Mouse (Mus musculus): ENCODE measurements at regions not wholly inside any gene's neighbourhood (a gene's known extent, or its start where the extent isn't known, plus 50 kb on each side); places are given as distances from the start of the nearest gene placed in this dataset.

DNA sequence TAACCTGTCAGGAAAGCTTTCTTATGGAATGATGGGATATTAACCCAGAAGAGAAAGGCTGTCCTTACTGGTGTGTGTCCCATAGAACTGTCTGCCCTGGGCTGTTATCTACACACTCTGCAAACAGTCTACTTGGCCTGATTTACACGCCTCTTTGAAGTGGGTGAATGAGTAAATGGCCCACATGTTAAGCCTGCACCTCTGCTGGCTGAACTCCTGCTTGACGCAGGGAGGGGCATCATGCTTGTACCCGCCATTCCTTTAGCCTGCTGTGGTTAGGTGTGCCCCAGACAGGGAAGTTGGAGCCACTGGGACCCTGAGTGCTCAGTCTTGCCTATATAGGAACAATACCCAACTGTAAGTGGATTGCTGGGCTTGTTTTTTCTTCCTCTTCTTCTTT lies 371.3 kb upstream of the Ubash3b start:
- no peaks in the 10 kb centered on the region for H3K36me3 ChIP-seq
- 0 out of 2 replicates have a peak overlapping the region, but pooled peaks have one; percentile 13 for H3K4me3 ChIP-seq
- 0 out of 2 replicates have a peak overlapping the region, but pooled peaks have one; percentile 37 for H3K9ac ChIP-seq
- WGBS, result 26% methylated on average over 3 of the region's 3 CpGs
- peaks cover 22% of the 10 kb centered on the region for H3K4me1 ChIP-seq
- peak overlapping the region; percentile 49 for H3K4me2 ChIP-seq
- H3K27me3 ChIP-seq (replicated peaks), result no peaks in the 10 kb centered on the region
- no peak for ATAC-seq (ENCODE audit: extremely low read depth, insufficient number of reproducible peaks, low FRiP score, low TSS enrichment)
- H3K9me3 ChIP-seq, result no peaks in the 10 kb centered on the region
- peak overlapping the region; percentile 69 for H3K27ac ChIP-seq (replicated peaks)

DNA sequence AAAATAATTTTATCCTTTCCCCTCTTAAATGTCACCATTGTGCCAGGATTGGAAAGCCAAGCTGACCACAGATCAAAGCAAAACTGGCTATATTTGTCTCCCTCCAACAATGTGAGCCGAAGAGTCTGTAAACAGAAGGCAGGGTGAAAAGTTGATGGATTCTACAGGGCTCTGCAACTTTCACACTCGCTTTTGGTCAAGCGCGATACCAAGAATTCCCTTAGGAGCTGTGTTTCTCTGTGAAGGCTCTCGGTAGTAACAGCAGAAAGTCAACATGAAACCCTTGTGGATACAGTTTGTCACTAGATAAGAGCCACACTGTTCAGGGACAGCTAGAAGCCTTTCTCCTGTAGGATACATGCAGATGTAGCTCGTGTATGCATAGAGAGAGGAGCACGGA lies 370.8 kb upstream of the Ubash3b start:
- Histone ChIP-seq H3K27me3 (replicated peaks) (no peaks in the 10 kb centered on the region), H3K4me3 (0 out of 2 replicates have a peak overlapping the region, but pooled peaks have one; percentile 13), H3K27ac (replicated peaks) (peak overlapping the region; percentile 69), H3K9ac (0 out of 2 replicates have a peak overlapping the region, but pooled peaks have one; percentile 37), H3K36me3 (no peaks in the 10 kb centered on the region), H3K4me1 (peaks cover 22% of the 10 kb centered on the region), H3K9me3 (no peaks in the 10 kb centered on the region), H3K4me2 (peak overlapping the region; percentile 49)
- WGBS, result 43% methylated on average over 7 of the region's 7 CpGs
- ATAC-seq (ENCODE audit: extremely low read depth, insufficient number of reproducible peaks, low FRiP score, low TSS enrichment), result no peak

DNA sequence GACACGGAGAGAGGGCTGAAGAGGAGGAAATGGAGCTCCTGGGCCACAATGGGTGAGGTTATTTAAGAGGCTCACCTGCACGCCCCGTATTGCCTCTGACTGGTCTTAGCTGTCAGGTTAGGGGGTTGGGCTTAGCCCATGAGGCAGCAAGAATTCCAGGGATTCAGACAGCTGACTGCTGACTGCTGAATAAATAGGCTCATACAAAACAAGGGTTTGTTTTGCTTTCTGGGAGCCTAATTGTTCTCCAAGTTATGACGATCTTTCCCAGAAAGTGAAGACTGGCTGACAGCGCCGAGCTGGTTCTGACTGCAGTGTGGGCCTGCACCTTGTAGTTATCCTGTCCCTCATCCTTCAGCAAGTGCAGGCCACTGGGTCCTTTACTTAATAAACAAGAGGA lies 370.1 kb upstream of the Ubash3b start:
- no peaks in the 10 kb centered on the region for H3K27me3 ChIP-seq (replicated peaks)
- 70% methylated on average over 6 of the region's 6 CpGs for WGBS
- no peaks in the 10 kb centered on the region for H3K9me3 ChIP-seq
- H3K4me3 ChIP-seq, result no peak overlapping the region
- no peak overlapping the region for H3K4me2 ChIP-seq
- H3K27ac ChIP-seq (replicated peaks), result no peak overlapping the region
- H3K9ac ChIP-seq, result no peak overlapping the region
- peaks cover 24% of the 10 kb centered on the region for H3K4me1 ChIP-seq
- H3K36me3 ChIP-seq, result no peaks in the 10 kb centered on the region
- ATAC-seq (ENCODE audit: extremely low read depth, insufficient number of reproducible peaks, low FRiP score, low TSS enrichment), result no peak

DNA sequence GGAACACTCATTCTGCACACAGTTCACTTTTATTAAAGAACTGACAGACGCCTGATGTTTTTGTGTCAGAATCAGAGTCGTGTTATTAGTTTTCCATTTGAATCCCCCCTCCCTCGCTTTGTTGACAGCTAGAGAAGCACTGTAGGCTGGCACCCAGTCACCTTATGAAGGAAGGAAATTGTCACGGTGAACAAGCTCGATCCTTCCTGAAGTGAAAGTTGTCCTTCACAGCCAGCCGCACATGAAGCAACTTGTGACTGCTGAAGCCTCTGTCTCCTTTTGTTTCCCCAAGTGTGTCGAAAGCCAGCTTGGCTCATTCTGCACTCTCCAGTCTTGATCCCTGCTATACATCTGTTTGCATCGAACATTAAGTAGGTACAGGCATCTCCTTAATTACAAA lies 364.6 kb upstream of the Ubash3b start:
- no peak for ATAC-seq (ENCODE audit: extremely low read depth, insufficient number of reproducible peaks, low FRiP score, low TSS enrichment)
- no peak overlapping the region; the same call in 1 of the 2 replicates for H3K4me2 ChIP-seq
- no peaks in the 10 kb centered on the region for H3K9me3 ChIP-seq
- H3K9ac ChIP-seq, result no peak overlapping the region
- H3K27ac ChIP-seq (replicated peaks), result 0 out of 2 replicates have a peak overlapping the region, but pooled peaks have one; percentile 12
- H3K27me3 ChIP-seq (replicated peaks), result no peaks in the 10 kb centered on the region
- peaks cover 21% of the 10 kb centered on the region for H3K4me1 ChIP-seq
- H3K36me3 ChIP-seq, result no peaks in the 10 kb centered on the region
- no peak overlapping the region for H3K4me3 ChIP-seq
- WGBS, result 59% methylated on average over 8 of the region's 8 CpGs

DNA sequence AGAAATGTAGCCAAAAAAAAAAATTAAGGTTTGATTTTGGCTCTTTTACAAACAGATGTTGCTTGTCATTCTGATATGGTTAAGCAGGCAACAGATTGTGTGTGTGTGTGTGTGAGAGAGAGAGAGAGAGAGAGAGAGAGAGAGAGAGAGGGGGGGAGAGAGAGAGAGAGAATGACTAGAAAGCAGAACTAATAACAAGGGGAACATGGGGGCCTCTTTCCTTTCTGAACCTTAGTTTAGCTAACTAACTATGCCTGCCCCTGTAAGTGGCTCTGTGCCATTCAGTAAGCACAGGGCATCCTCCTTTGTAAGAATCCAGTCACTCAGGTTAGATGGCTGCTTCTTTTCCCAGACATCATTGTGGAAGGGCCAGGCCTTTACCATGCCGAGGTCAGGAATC lies 364.0 kb upstream of the Ubash3b start:
- ATAC-seq (ENCODE audit: extremely low read depth, insufficient number of reproducible peaks, low FRiP score, low TSS enrichment), result no peak
- Histone ChIP-seq H3K4me3 (no peak overlapping the region), H3K4me2 (no peak overlapping the region), H3K27ac (replicated peaks) (no peak overlapping the region), H3K9ac (no peak overlapping the region), H3K9me3 (no peaks in the 10 kb centered on the region), H3K27me3 (replicated peaks) (no peaks in the 10 kb centered on the region), H3K36me3 (no peaks in the 10 kb centered on the region), H3K4me1 (peaks cover 26% of the 10 kb centered on the region)
- WGBS, result 46% methylated on average over 1 of the region's 1 CpGs

DNA sequence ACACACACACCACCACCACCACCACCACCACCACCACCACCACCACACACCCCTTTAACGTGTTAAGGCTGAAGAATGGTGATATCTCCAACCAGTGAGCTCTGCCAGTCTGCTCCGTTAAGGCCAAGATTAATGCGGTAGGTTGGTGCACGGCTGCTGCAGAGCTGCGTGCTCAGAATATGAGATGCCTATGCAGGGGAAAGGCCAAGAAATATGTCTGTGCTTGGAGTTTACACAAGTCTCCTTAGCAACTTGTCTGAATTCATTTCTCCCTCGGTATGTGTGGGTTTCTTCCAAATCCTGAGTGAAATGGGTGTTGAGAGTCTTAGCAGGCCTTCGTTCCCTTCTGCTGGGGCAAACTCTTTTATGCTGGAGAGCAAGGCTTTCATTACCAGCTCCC lies 363.1 kb upstream of the Ubash3b start:
- no peaks in the 10 kb centered on the region for H3K9me3 ChIP-seq
- 62% methylated on average over 7 of the region's 7 CpGs for WGBS
- H3K4me2 ChIP-seq, result no peak overlapping the region
- H3K9ac ChIP-seq, result 0 out of 2 replicates have a peak overlapping the region, but pooled peaks have one; percentile 19
- peak overlapping the region; percentile 69 for H3K27ac ChIP-seq (replicated peaks)
- no peaks in the 10 kb centered on the region for H3K27me3 ChIP-seq (replicated peaks)
- no peak overlapping the region for H3K4me3 ChIP-seq
- no peaks in the 10 kb centered on the region for H3K36me3 ChIP-seq
- H3K4me1 ChIP-seq, result peaks cover 28% of the 10 kb centered on the region
- ATAC-seq (ENCODE audit: extremely low read depth, insufficient number of reproducible peaks, low FRiP score, low TSS enrichment), result no peak

DNA sequence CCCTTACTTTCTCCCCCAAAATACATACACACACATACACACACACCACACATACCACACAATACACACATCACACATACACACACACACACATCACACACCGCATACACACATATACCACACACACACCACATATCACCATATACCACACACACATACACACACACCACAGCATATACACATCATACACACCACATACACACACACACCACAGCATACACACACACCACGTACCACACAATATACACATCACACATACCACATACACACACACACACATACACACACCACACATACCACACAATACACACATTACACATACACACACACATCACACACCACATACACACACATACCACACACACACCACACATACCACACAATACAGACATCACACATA lies 362.5 kb upstream of the Ubash3b start:
- Histone ChIP-seq H3K4me1 (peaks cover 28% of the 10 kb centered on the region), H3K4me3 (no peak overlapping the region), H3K27me3 (replicated peaks) (no peaks in the 10 kb centered on the region), H3K27ac (replicated peaks) (no peak overlapping the region), H3K4me2 (no peak overlapping the region), H3K9me3 (no peaks in the 10 kb centered on the region), H3K9ac (no peak overlapping the region), H3K36me3 (no peaks in the 10 kb centered on the region)
- ATAC-seq (ENCODE audit: extremely low read depth, insufficient number of reproducible peaks, low FRiP score, low TSS enrichment), result no peak
- 94% methylated on average over 2 of the region's 2 CpGs for WGBS

DNA sequence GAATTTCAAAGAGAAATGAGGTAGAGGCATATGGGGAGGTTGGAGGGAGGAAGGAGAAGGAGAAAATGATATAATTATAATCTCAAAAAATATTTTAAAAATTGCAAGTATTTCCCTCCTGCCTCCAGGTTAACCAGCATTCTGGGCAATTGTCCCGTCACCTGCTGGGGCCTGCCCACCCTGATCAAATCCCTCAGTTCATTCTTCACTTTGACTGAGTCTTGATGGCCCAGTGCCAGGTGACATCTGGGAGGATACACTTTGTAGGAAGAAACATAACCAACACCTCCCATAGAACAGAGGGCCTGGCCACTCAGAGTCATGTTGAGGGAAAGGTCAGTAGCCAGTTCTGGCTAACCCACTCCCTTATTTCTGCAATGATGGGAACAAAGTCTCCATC lies 360.8 kb upstream of the Ubash3b start:
- H3K27ac ChIP-seq (replicated peaks), result no peak overlapping the region
- H3K4me1 ChIP-seq, result peaks cover 28% of the 10 kb centered on the region
- H3K36me3 ChIP-seq, result no peaks in the 10 kb centered on the region
- 72% methylated on average over 1 of the region's 1 CpGs for WGBS
- H3K4me2 ChIP-seq, result no peak overlapping the region
- H3K9ac ChIP-seq, result no peak overlapping the region
- H3K9me3 ChIP-seq, result no peaks in the 10 kb centered on the region
- H3K4me3 ChIP-seq, result no peak overlapping the region
- H3K27me3 ChIP-seq (replicated peaks), result no peaks in the 10 kb centered on the region
- no peak for ATAC-seq (ENCODE audit: extremely low read depth, insufficient number of reproducible peaks, low FRiP score, low TSS enrichment)

DNA sequence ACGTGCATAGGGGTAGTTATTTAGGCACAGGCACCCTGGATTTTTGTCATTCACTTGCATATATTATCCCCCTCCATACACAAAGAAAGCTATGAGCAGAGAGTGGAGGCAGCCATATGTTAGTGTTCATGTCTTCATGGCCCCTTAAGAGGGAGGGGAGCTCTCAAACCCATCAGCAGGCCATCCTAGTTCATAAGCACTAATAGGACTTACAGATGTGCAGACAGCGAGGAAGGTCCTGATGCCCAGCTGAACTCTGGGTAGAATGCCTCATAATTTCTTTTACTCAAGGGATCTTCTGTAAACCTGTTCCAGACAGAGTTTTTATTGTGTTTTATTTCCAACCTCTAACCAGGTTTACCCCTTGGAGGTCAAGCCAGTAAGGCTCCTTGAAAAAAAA lies 356.3 kb upstream of the Ubash3b start:
- Histone ChIP-seq H3K9me3 (no peaks in the 10 kb centered on the region), H3K4me2 (no peak overlapping the region), H3K4me1 (peaks cover 17% of the 10 kb centered on the region), H3K4me3 (no peak overlapping the region), H3K27ac (replicated peaks) (no peak overlapping the region), H3K36me3 (no peaks in the 10 kb centered on the region), H3K9ac (no peak overlapping the region), H3K27me3 (replicated peaks) (no peaks in the 10 kb centered on the region)
- ATAC-seq (ENCODE audit: extremely low read depth, insufficient number of reproducible peaks, low FRiP score, low TSS enrichment), result no peak
- 82% methylated on average over 2 of the region's 2 CpGs for WGBS

DNA sequence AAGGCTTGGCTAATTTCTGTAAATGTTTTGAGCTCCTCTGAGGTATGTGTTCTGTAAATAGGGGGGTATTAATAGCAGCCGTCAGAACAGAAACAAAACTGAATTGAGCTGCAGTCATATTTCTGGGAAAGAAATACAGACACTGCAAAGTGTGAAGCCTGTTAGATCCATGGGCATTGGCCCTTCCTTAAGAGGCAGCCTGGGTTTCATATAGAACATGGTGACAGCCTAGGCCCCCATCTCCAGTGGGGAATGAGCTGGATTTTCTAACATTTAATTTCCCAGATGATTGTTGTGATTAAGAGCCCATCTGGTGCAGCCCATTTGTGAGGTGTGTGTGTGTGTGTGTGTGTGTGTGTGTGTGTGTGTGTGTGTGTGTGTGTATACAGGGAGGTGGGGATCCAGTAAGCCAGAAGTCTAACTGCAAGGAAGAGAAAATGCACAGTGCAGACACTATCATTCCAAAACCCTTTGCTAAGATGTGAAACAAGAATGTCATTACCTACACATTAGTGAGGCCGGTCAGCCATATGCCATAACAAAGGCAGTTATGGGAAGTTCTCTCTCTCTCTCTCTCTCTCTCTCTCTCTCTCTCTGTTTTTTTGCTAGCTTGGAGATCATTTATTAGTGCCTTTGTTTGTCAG lies 355.7 kb upstream of the Ubash3b start:
- H3K4me3 ChIP-seq, result no peak overlapping the region
- no peak overlapping the region for H3K27ac ChIP-seq (replicated peaks)
- WGBS, result 56% methylated on average over 2 of the region's 2 CpGs
- no peaks in the 10 kb centered on the region for H3K27me3 ChIP-seq (replicated peaks)
- H3K4me1 ChIP-seq, result peaks cover 17% of the 10 kb centered on the region
- no peak for ATAC-seq (ENCODE audit: extremely low read depth, insufficient number of reproducible peaks, low FRiP score, low TSS enrichment)
- H3K36me3 ChIP-seq, result no peaks in the 10 kb centered on the region
- no peak overlapping the region for H3K4me2 ChIP-seq
- no peaks in the 10 kb centered on the region for H3K9me3 ChIP-seq
- no peak overlapping the region for H3K9ac ChIP-seq

DNA sequence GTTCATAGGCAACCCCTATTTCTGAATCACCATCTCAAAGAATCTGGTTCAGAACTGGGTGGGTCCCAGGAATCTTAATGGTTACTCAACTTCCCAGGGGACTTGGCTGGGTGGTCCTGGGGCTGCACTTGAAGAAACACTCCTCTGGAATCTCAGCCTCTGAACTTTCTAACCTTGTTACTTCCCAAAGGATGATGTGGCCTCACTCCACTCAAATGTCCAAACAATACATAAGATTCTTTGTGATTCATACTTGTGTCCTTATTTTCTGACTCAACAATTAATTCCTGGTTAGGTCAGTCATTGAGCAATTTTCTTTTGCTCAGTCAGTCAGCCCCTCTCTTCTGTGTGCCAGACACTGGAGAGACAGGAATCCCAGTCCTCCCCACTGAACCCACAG lies 353.7 kb upstream of the Ubash3b start:
- ATAC-seq (ENCODE audit: extremely low read depth, insufficient number of reproducible peaks, low FRiP score, low TSS enrichment), result no peak
- no peak overlapping the region for H3K4me3 ChIP-seq
- H3K36me3 ChIP-seq, result no peaks in the 10 kb centered on the region

DNA sequence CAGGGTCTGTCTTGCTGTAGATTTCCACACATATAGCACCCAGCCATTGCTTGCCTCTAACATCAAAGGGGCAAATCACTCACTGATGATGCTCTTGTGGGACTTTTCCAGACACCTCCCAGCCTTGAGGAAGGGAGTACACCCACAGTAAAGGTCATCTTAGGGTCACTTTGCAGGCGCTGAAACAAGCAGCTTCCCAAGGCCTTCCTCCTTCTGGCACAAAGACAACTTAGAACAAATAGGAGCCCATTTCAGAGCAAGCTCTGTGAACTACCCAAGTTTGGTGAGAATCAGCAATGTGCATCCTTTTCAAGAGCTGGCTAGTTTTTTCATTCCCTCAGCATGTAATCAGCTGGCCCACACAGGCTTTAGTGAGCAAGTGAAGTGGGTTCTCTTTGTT lies 352.2 kb upstream of the Ubash3b start:
- no peaks in the 10 kb centered on the region for H3K9me3 ChIP-seq
- H3K36me3 ChIP-seq, result no peaks in the 10 kb centered on the region
- H3K27ac ChIP-seq (replicated peaks), result no peak overlapping the region
- no peaks in the 10 kb centered on the region for H3K27me3 ChIP-seq (replicated peaks)
- 36% methylated on average over 1 of the region's 1 CpGs for WGBS
- peaks cover 13% of the 10 kb centered on the region for H3K4me1 ChIP-seq
- ATAC-seq (ENCODE audit: extremely low read depth, insufficient number of reproducible peaks, low FRiP score, low TSS enrichment), result no peak
- no peak overlapping the region for H3K4me2 ChIP-seq
- no peak overlapping the region for H3K9ac ChIP-seq
- no peak overlapping the region for H3K4me3 ChIP-seq

More for the DNA sequence above, 353.7 kb upstream of the Ubash3b start:
- Histone ChIP-seq H3K9me3 (no peaks in the 10 kb centered on the region), H3K4me1 (peaks cover 10% of the 10 kb centered on the region), H3K4me2 (no peak overlapping the region), H3K27ac (replicated peaks) (no peak overlapping the region), H3K27me3 (replicated peaks) (no peaks in the 10 kb centered on the region), H3K9ac (no peak overlapping the region)
